Comparison of ENCODE assay signal across 9 mouse cellular contexts in the genomic region with DNA sequence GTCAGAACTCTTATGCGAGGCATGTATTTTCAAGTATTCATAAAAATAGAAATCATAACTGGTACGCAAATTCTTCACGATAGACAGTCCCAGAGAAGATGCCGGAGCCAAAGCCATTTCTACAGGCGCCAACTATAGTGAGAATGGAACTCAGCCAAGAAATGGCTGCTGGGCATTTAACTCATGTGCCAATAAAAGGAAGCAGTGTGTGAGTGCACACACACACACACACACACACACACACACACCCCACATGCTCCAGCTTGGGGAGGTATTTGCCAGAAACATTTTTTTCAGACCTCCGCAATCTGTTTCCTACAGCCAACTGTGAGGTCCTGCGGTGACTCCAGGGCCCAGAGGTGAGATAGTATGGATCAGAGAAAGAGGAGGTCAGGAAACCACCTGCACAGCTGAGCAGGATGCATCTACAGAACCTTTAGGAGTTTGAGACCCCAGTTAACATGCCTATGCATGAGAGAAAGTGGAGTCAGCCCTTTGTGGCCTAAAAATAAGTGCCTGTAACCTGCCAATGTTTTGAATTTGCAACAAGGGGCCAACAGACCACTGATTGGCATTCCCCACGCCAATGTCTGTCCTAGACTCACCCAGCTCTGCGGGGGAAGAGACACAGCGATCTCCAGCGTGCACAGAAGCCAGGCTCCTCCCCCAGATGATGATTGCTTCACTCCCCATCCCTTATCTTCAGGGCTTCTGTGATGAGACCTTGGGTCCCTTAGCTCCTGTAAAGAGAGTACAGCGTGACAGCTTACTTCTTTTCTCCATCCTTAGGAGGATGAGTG.
A peak's percentile ranks its signal among the peaks of the same experiment; 100 is the strongest.
DNase-seq lines count a peak whose midpoint lies in the region; ATAC-seq lines count a peak whose summit lies in the region.
"Had no signal": no experiment of that assay in that cellular context is flagged by ENCODE, and none has a peak within 500 bp of the region (broad histone marks: within the 10 kb centered on the region; RNA-seq: fewer than 3 reads in every experiment).

No protein-coding gene starts in this region.

- no peak overlapping the region for H3K4me3 ChIP-seq in forebrain, embryonic 16.5 days (replicated peaks; ENCODE audit: low read length)
- H3K4me3 ChIP-seq: erythroblast, embryonic 14.5 days had no signal

- 48% methylated on average over 12 of the region's 12 CpGs for WGBS in forebrain, embryonic 16.5 days

- peaks cover 14% of the 10 kb centered on the region for H3K4me1 ChIP-seq in forebrain, embryonic 16.5 days (replicated peaks; ENCODE audit: control insufficient read depth, insufficient read depth, low read length)

- peak; percentile 81 for ATAC-seq in forebrain, embryonic 16.5 days

- H3K9me3 ChIP-seq in forebrain, embryonic 16.5 days (ENCODE audit: control insufficient read depth, low read length): no peaks in the 10 kb centered on the region

- no peaks in the 10 kb centered on the region for H3K36me3 ChIP-seq in forebrain, embryonic 16.5 days (ENCODE audit: control insufficient read depth, insufficient read depth)

- H3K4me2 ChIP-seq in forebrain, embryonic 16.5 days (ENCODE audit: low read length): 0 out of 2 replicates have a peak overlapping the region, but pooled peaks have one; percentile 7

- no peak overlapping the region for H3K9ac ChIP-seq in forebrain, embryonic 16.5 days (replicated peaks; ENCODE audit: low read depth, low read length)

- peak; percentile 1 for DNase-seq in layer of hippocampus, adult 9-11 months
- DNase-seq in layer of hippocampus, adult 18-20 months (ENCODE audit: low spot score in 2 of 2): no peak
- DNase-seq in R1 (ENCODE audit: low read depth, low spot score): peak; percentile 8
- DNase-seq in brain, adult 2 months (ENCODE audit: low read depth, low spot score): peak; percentile 47
- DNase-seq in frontal cortex, adult 2 months (ENCODE audit: extremely low spot score in 1 of 2, low spot score in 1 of 2): no peak
- no peak for DNase-seq in embryo, embryonic 10.5 days (ENCODE audit: low spot score)
- DNase-seq: kidney, postnatal 36 days had no signal

- H3K27ac ChIP-seq in forebrain, embryonic 16.5 days (ENCODE audit: low read length): no peak overlapping the region

- H3K27me3 ChIP-seq in forebrain, embryonic 16.5 days (replicated peaks; ENCODE audit: control insufficient read depth, insufficient read depth, low read length): no peaks in the 10 kb centered on the region

Comparison
In these comparisons a context has a peak if more than half of its experiments do, and no peak if none do; other contexts are left out.
1. DNase-seq: peak in layer of hippocampus, adult 9-11 months (single experiment), R1 (single experiment) and brain, adult 2 months (single experiment); none in layer of hippocampus, adult 18-20 months (0 of 2), frontal cortex, adult 2 months (0 of 2) and embryo, embryonic 10.5 days (single experiment).